In the genomic region with DNA sequence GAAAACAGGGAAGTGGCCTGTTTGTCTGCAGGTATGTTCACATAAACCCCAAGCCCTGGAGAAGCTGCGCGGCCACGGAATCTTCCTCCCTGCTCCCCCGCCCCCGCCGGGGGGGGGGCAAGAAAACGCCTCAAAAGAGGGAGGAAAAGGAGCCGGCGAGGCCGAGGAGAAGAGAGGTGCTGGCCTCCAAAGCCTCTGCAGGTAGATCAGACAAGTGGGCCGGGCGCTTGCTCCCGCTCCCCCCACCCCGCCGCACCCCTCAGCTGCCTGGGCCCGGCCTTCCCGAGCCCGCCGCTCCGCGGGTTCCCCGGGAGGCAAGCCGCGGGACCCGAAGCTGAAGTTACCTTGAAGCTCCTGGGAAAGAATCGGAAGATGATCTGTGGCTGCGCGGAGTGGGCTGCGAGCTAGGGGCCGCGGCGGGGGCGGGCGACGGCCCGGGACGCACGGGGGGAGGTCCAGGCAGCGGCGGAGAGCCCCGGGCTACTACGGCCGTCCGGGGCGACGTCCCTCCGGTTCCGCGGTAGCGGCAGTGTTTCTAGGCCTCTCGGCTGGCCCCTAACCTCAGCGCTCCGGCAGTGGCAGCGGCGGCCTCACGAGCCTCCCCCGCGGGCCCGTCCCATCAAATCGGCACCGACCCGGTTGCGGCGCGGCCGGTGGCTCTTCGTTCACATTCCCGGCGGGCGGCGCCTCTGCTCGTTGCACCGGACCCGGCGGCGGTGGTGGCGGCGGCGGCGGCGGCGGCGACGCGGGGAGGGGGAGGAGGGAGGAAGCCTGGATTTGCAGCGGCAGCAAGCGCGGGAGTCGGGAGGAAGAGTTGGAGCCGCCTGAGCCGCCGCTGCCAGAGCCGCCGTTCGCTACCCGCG, we compare ENCODE assay signal across 8 mouse cellular contexts. TPM values are rescaled to one million over a fixed set of nuclear protein-coding genes. Genes with fewer than 3 reads are reported as not detected.
DNase-seq lines count a peak whose midpoint lies in the region; ATAC-seq lines count a peak whose summit lies in the region.

No protein-coding gene starts in this region.

- peaks cover 9% of the 10 kb centered on the region for H3K4me1 ChIP-seq in forebrain, embryonic 14.5 days (ENCODE audit: control insufficient read depth, insufficient read depth, low read length)
- H3K4me1 ChIP-seq in liver, embryonic 15.5 days (replicated peaks): peaks cover 35% of the 10 kb centered on the region
- H3K4me1 ChIP-seq in neural tube, embryonic 11.5 days (ENCODE audit: control insufficient read depth, insufficient read depth, low read length): peaks cover 4% of the 10 kb centered on the region; the same call in 1 of the 2 replicates

- H3K4me2 ChIP-seq in forebrain, embryonic 14.5 days (ENCODE audit: low read length): peak overlapping the region; percentile 66
- peak overlapping the region; percentile 83 for H3K4me2 ChIP-seq in liver, embryonic 15.5 days
- H3K4me2 ChIP-seq in neural tube, embryonic 11.5 days (ENCODE audit: low read depth): peak overlapping the region; percentile 62

- peak overlapping the region; percentile 97 for H3K9ac ChIP-seq in forebrain, embryonic 14.5 days (ENCODE audit: low read length)
- peak overlapping the region; percentile 96 for H3K9ac ChIP-seq in liver, embryonic 15.5 days
- H3K9ac ChIP-seq in neural tube, embryonic 11.5 days (ENCODE audit: low read length): peak overlapping the region; percentile 96

- peak overlapping the region; percentile 96 for H3K27ac ChIP-seq in forebrain, embryonic 14.5 days (ENCODE audit: low read depth, low read length)
- H3K27ac ChIP-seq in liver, embryonic 15.5 days (replicated peaks): peak overlapping the region; percentile 94
- H3K27ac ChIP-seq in neural tube, embryonic 11.5 days (ENCODE audit: low read depth, low read length): peak overlapping the region; percentile 97

- intact Hi-C loops in left cerebral cortex, postnatal 14 days (cut with DNase I): loop anchor here (5.0 kb wide), 3 partner anchors 52 to 128 kb away; a partner anchor contains a TSS

- H3K4me3 ChIP-seq in forebrain, embryonic 14.5 days (ENCODE audit: low read depth, low read length): peak overlapping the region; percentile 99
- peak overlapping the region; percentile 99 for H3K4me3 ChIP-seq in liver, embryonic 15.5 days (replicated peaks)
- peak overlapping the region; percentile 99 for H3K4me3 ChIP-seq in neural tube, embryonic 11.5 days (ENCODE audit: low read depth, low read length)

- WGBS in forebrain, embryonic 14.5 days: under 1% methylated on average over 57 of the region's 97 CpGs
- under 1% methylated on average over 87 of the region's 97 CpGs for WGBS in liver, embryonic 15.5 days (ENCODE audit: insufficient replicate concordance)
- WGBS in neural tube, embryonic 11.5 days: under 1% methylated on average over 80 of the region's 97 CpGs

- no peaks in the 10 kb centered on the region for H3K27me3 ChIP-seq in forebrain, embryonic 14.5 days (replicated peaks; ENCODE audit: control insufficient read depth, insufficient read depth, low read length)
- no peaks in the 10 kb centered on the region for H3K27me3 ChIP-seq in liver, embryonic 15.5 days
- no peaks in the 10 kb centered on the region for H3K27me3 ChIP-seq in neural tube, embryonic 11.5 days (ENCODE audit: control insufficient read depth, insufficient read depth, low read length)

- peak; percentile 43 for ATAC-seq in forebrain, embryonic 14.5 days
- ATAC-seq in liver, embryonic 15.5 days (ENCODE audit: insufficient read depth): peak; percentile 36
- no peak; the same call in 1 of the 2 replicates for ATAC-seq in neural tube, embryonic 11.5 days (ENCODE audit: insufficient read depth, low FRiP score, low TSS enrichment)

- no peaks in the 10 kb centered on the region for H3K9me3 ChIP-seq in forebrain, embryonic 14.5 days (replicated peaks; ENCODE audit: control insufficient read depth, low read length)
- H3K9me3 ChIP-seq in liver, embryonic 15.5 days (replicated peaks): no peaks in the 10 kb centered on the region
- no peaks in the 10 kb centered on the region for H3K9me3 ChIP-seq in neural tube, embryonic 11.5 days (ENCODE audit: control insufficient read depth, low read length)

- DNase-seq in left cerebral cortex, adult 18-20 months (ENCODE audit: low spot score in 2 of 2): peak; percentile 33
- no peak for DNase-seq in left cerebral cortex, postnatal 14 days (ENCODE audit: low spot score in 2 of 2)
- DNase-seq in c-Kit-negative CD71-positive TER-119-positive erythroid progenitor cells, embryonic 14.5 days (ENCODE audit: low read depth, low spot score): peak; percentile 30
- DNase-seq in forebrain, embryonic 14.5 days (ENCODE audit: low spot score): peak; percentile 29
- peak; percentile 35 for DNase-seq in kidney, adult 9 months
- peak; percentile 56 for DNase-seq in neural tube, embryonic 11.5 days (ENCODE audit: low spot score)
- DNase-seq in testis, postnatal 14 days (ENCODE audit: low spot score): peak; percentile 66

- peaks cover 23% of the 10 kb centered on the region for H3K36me3 ChIP-seq in forebrain, embryonic 14.5 days (ENCODE audit: control insufficient read depth, insufficient read depth, low read length)
- peaks cover 23% of the 10 kb centered on the region for H3K36me3 ChIP-seq in liver, embryonic 15.5 days (replicated peaks)
- 0 out of 2 replicates have a peak, but pooled peaks cover 3% of the 10 kb centered on the region for H3K36me3 ChIP-seq in neural tube, embryonic 11.5 days (ENCODE audit: control insufficient read depth, insufficient read depth, low read length)

RNA-seq across cellular contexts. Expression of a gene that starts 0.5 kb away (rescaled TPM):
- 10 to 100 TPM; 76.9 to 79.3 TPM for total RNA-seq in left cerebral cortex, adult 18-20 months (2021)
- total RNA-seq in left cerebral cortex, postnatal 14 days (2021): 10 to 100 TPM; 83.1 to 84.3 TPM
- polyA plus RNA-seq in forebrain, embryonic 14.5 days (2014; fragmentation: Nextera tagmentation; extraction: Ambion mirVana): 25.8 and 26.9 TPM in 2 replicates
- polyA plus RNA-seq in liver, embryonic 15.5 days (2015; fragmentation: Nextera tagmentation; extraction: Ambion mirVana): 5.1 and 5.2 TPM in 2 replicates
- polyA plus RNA-seq in neural tube, embryonic 11.5 days (2014; fragmentation: Nextera tagmentation; extraction: Ambion mirVana): 21.6 and 22.5 TPM in 2 replicates

Comparison
In these comparisons a context has a peak if more than half of its experiments do, and no peak if none do; other contexts are left out.
1. DNase-seq: peak in left cerebral cortex, adult 18-20 months (2 of 2), c-Kit-negative CD71-positive TER-119-positive erythroid progenitor cells, embryonic 14.5 days (single experiment), forebrain, embryonic 14.5 days (single experiment), kidney, adult 9 months (single experiment), neural tube, embryonic 11.5 days (single experiment) and testis, postnatal 14 days (single experiment); none in left cerebral cortex, postnatal 14 days (0 of 2).
2. Peak in every context shown above with its lines, with median percentiles within 50 percentile points of each other: H3K27ac ChIP-seq, H3K4me2 ChIP-seq, H3K4me3 ChIP-seq and H3K9ac ChIP-seq.